Mouse (Mus musculus) c-Kit-positive CD71-positive TER-119-positive erythroid progenitor cells, embryonic 14.5 days (primary cell): Measurements from ENCODE around the gene Olfr263.

ENCODE experiments used
- DNase-seq: peaks from one replicate; pipeline ENCODE4 v3.0.0-alpha.2; 2013; ENCODE audit warnings: low spot score

Gene Olfr263

GRCm38 (mm10) chr13:21169657-21170430 is 40.4 kb downstream of the Olfr263 start:
- peak; percentile 80 for DNase-seq

- DNase-seq = no peak
Observed at GRCm38 (mm10) chr13:21170431-21171155, 41.2 kb downstream of the Olfr263 start.

- DNase-seq = no peak
Observed at GRCm38 (mm10) chr13:21171156-21171530, 41.7 kb downstream of the Olfr263 start.

- DNase-seq = peak; percentile 62
Observed at GRCm38 (mm10) chr13:21171600-21172150, 42.2 kb downstream of the Olfr263 start.

GRCm38 (mm10) chr13:21172241-21173027 is 43.0 kb downstream of the Olfr263 start:
- DNase-seq = peak; percentile 87

DNA sequence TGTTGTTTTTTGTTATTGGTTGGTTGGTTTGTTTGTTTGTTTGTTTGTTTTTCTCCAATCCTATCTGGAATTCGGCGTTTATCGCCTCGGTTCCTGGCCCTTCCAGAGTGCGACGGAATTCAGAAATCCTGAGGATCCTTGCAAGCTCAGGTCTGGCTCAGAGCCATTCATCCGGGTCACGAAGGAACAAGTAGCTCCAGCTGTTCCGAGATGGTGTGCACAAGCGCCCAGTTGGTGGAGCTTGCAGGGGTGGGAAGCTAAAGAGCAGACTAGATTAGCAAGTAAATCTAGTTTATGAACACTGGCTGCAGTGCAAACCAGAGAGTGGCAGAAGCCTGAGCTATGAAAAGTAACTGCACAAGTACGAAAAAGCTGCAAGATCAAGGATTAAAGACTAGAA is 43.6 kb downstream of the Olfr263 start:
- DNase-seq = peak; percentile 45

GRCm38 (mm10) chr13:21176733-21177132 is 47.3 kb downstream of the Olfr263 start:
- DNase-seq = no peak

GRCm38 (mm10) chr13:21177657-21178056 is 48.2 kb downstream of the Olfr263 start:
- DNase-seq = no peak

GRCm38 (mm10) chr13:21178364-21178763 is 48.9 kb downstream of the Olfr263 start:
- DNase-seq = no peak

DNA sequence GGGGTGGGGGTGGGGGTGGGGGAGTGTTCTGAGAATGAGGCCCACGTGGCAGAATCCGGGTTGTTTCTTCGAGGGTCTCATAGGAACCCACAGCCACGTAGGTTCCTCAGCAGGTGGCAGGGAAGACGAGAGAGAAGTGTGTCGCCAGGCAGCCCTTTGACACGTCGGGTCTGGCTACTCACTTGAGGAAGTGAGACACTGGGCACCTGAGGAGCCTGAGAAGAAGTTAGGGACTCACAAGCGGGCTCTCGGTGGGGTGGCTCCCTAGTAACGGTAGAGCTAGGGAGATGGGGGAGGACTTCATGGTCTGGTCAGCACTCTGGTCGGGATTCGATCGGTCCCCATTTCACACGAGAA is 49.9 kb downstream of the Olfr263 start, which contains the start of gene Trim27:
Gene Trim27, plus strand, starts transcription at position 79 of the 357 bp plus-strand sequence.
- no peak for DNase-seq

DNA sequence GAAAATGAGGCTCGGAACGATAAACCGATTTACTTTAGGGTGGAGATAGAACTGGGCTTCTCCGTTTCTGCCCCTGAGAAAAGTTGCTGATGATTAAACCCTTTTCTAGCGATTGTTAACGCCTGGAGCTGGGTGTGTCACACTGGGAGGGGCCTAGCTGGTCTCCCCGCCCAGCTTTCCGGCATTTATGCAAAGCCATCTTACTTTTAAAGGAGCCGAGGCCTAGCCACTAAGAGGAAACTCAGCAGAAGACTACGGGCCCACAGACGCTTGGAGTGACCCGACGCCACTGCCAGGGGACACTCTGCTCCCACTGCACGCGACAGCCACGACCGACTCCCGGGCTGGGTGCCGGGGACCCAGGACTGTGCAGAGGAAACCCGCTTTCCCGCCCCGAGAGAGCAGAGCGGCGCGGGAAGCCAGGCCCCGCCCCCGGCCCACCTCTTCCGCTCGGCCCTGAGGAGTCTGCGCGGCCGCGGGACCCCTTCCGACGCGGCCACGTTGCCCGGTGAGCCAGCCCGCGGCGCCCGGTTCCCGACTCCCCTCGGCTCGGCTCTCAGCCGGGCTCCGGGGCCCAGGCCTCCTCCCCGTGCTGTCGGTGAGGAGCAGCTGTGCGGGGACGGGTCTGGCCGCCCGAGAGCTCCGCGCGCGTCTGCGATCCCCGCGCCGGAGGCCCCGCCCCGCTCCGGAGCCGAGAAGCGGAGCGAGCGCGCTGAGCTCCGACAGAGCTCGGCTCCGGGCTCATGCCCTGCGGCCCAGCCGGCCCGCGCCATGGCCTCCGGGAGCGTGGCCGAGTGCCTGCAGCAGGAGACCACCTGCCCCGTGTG is 50.5 kb downstream of the Olfr263 start:
- peak; percentile 92 for DNase-seq

GRCm38 (mm10) chr13:21180551-21181530 is 51.4 kb downstream of the Olfr263 start:
- peak; percentile 36 for DNase-seq

GRCm38 (mm10) chr13:21181996-21182395 is 52.6 kb downstream of the Olfr263 start:
- DNase-seq = no peak

DNA sequence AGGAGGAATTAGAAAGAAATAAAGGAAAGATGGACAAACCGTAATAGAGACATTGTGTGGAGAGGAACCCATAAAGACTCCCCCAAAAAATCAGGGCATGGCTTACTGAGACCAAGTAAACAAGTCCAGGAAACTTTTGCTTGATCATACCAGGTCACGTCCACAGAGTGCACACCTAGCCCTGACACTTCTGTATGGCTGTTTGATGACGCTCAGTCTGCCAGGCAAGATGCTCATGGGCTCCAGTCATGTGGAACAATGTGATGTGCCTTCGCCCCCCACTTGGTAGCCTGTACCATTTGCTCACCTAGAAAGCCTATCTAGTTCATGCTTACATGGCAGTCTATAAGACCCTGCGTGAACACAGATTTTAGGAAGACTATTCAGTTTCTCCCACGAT is 53.6 kb downstream of the Olfr263 start:
- DNase-seq = no peak

DNA sequence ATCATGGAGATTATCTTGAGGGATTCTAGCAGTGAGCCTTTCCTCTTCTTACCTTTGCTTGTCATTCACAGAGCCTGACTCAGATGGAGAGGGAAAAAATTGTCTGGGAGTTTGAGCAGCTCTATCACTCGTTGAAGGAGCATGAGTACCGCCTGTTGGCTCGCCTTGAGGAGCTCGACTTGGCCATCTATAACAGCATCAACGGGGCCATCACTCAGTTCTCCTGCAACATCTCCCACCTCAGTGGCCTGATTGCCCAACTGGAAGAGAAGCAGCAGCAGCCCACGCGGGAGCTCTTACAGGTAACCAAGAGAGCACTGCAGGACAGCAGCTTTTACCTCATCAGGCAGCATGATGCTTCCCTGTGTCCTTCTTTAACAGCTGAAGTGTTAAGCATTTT is 54.2 kb downstream of the Olfr263 start:
- DNase-seq = no peak

GRCm38 (mm10) chr13:21185521-21185920 is 56.1 kb downstream of the Olfr263 start:
- no peak for DNase-seq
